Mouse (Mus musculus) erythroblast, embryonic 14.5 days (primary cell): ENCODE measurements around the gene Rdx.

Experiments used
- GATA1 ChIP-seq: IDR thresholded peaks from 2 replicates; pipeline ENCODE4 v1.6.1; 2012; ENCODE audit warnings: low read length, inconsistent platforms, mixed read lengths
- TAL1 ChIP-seq: IDR thresholded peaks from 3 replicates; pipeline ENCODE4 v1.6.1; 2012; ENCODE audit warnings: low read length, inconsistent platforms, mixed read lengths

GRCm38 (mm10) chr9:52046686-52047085 is 287 bp upstream of the Rdx start:
- TF ChIP-seq GATA1, result no peak
- TF ChIP-seq TAL1, result no peak
